Mouse (Mus musculus) C2C12 (cell line): Measurements from ENCODE around the gene Tldc1.

Source experiments
- CEBPB ChIP-seq: IDR thresholded peaks from one replicate; pipeline ENCODE4 v1.6.1; 2011; ENCODE audit warnings: low read depth, mild to moderate bottlenecking, control low read depth, moderate library complexity
- CTCF ChIP-seq: IDR thresholded peaks from one replicate; pipeline ENCODE4 v1.5.1; 2011; ENCODE audit not compliant: control insufficient read depth, insufficient read depth, insufficient read length
- FOSL1 ChIP-seq: IDR thresholded peaks from one replicate; pipeline ENCODE4 v1.8.0; 2011; ENCODE audit warnings: mild to moderate bottlenecking, low read length; ENCODE audit not compliant: poor library complexity, insufficient read depth, severe bottlenecking
- MAX ChIP-seq: IDR thresholded peaks from one replicate; pipeline ENCODE4 v1.6.1; 2011; ENCODE audit warnings: mild to moderate bottlenecking, control low read depth
- MYOD1 ChIP-seq: IDR thresholded peaks from one replicate; pipeline ENCODE4 v1.6.1; 2011; ENCODE audit warnings: low read depth; ENCODE audit not compliant: control insufficient read depth, insufficient read length
- MYOG ChIP-seq: IDR thresholded peaks from one replicate; pipeline ENCODE4 v1.6.1; 2011; ENCODE audit not compliant: control insufficient read depth, insufficient read length; ENCODE audit errors: extremely low read depth
- USF1 ChIP-seq: IDR thresholded peaks from one replicate; pipeline ENCODE4 v1.6.1; 2011; ENCODE audit warnings: low read depth, mild to moderate bottlenecking, control low read depth, moderate library complexity

DNA sequence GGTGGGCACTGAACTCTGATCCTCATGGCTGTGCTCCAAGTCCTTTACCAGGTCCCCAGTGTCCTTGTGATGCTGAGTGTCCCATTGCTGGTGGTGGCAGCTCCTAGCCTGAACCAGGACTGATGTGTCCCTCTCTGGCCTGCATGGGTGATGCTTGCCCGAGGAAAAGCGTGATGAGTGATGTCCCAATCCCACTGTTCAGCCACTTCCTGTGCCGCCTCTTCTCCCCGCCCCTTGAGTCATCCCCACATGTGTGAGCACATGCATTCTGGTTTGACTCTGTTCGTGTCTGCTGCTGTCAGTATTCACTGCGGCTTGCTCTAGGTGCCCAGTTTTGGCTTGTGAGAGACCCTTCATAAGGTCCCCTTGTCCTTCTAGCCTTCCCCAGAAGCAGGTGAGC, 66.0 kb downstream of the Tldc1 start:
- TF ChIP-seq CTCF (no peak), USF1 (peak; percentile 36), CEBPB (peak; percentile 83), MAX (peak; percentile 99), FOSL1 (no peak), MYOD1 (peak; percentile 87), MYOG (no peak)
